Mouse (Mus musculus): ENCODE data around the gene Nans. TPM values are rescaled to one million over a fixed set of nuclear protein-coding genes. Genes with fewer than 3 reads are reported as not detected.
A peak's percentile ranks its signal among the peaks of the same experiment; 100 is the strongest.

Gene Nans
- polyA plus RNA-seq (2015; fragmentation: Nextera tagmentation; extraction: Ambion mirVana) = 65.1 and 67.7 TPM in 2 replicates

DNA sequence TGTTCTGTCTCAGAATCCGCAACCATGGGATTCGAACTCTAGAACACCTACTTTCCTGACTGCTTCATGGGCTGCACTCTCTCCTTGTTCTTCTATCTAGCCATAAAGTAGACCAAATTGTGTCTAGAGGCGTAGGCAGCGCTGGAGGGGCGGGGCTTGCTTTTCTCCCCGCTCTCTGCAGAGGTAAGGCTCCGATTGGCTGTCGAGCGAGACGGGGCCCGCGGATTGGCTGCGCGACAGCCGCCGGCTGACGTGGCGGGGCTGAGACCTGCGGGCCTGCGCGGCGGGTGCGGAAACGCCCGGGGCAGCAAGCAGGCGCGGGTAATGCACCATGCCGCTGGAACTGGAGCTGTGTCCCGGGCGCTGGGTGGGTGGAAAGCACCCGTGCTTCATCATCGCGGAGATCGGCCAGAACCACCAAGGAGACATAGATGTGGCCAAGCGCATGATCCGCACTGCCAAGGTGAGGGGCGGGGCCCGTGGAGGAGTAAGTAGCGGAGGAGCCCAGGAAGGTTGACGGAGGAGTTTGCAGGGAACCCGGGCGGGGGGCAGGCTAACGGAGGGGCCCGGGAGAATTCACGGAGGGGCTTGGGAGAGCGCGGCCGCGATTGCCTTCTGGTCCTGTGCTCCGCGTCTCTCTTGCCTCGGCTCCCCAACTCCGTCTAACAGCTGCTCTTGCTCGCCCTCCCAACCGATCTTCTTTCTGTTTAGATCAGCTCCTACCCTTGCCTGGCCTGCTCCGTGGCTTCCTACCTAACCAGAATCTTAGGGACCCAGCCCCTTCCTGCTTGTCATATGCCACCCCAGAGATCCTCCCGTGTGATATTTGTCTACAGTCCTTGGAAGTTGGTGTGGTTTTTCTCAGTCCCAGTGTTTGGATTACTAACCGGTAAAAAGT is at the start of gene Nans:
Nans (plus strand) TSS at position 221 of the 898 bp plus-strand sequence.
- peaks cover 11% of the 10 kb centered on the region for H3K36me3 ChIP-seq (ENCODE audit: control insufficient read depth, insufficient read depth, low read length)
- no peaks in the 10 kb centered on the region for H3K4me1 ChIP-seq (replicated peaks; ENCODE audit: control insufficient read depth, insufficient read depth)
- peak within 1 kb of the TSS; percentile 82 for H3K4me2 ChIP-seq (replicated peaks; ENCODE audit: low read depth)
- DNase-seq (ENCODE audit: low spot score) (peak; percentile 97), ATAC-seq (ENCODE audit: low FRiP score, low TSS enrichment) (peak; percentile 98)
- WGBS = under 1% methylated on average over 42 of the region's 58 CpGs
- H3K9ac ChIP-seq (ENCODE audit: low read length) = peak within 1 kb of the TSS; percentile 79
- H3K4me3 ChIP-seq (ENCODE audit: low read depth, low read length) = peak within 1 kb of the TSS; percentile 79
- no peaks in the 10 kb centered on the region for H3K9me3 ChIP-seq (ENCODE audit: control insufficient read depth, low read length)
- TF ChIP-seq CTCF (IDR thresholded peaks at IDR 0.05; ENCODE audit: low read depth) = no peak
- TF ChIP-seq EP300 (optimal IDR thresholded peaks at IDR 0.05) = no peak
- H3K27me3 ChIP-seq (ENCODE audit: control insufficient read depth, insufficient read depth, low read length) = no peaks in the 10 kb centered on the region
- peak within 1 kb of the TSS; percentile 82 for H3K27ac ChIP-seq (replicated peaks)

DNA sequence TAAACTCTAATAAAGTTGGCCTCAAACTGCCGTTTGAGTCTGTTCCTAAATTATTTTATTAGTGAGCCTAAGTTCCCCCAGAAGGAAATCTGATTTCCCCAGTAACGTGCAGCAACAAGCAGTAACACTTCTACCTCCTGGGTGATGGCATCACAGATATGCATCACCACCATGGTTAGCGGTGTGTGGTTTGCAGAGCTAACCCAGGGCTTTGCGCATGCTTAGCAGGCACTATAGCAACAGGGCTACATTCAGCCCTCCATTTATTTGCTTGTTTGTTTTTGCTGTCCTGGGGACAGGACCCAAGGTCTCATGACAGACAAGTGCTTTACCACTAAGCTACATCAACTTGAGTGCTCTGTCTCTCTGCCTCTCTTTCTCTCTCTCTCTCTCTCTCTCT is 46.5 kb upstream of the Nans start:
- H3K27ac ChIP-seq (replicated peaks) = no peak overlapping the region
- no peak overlapping the region for H3K9ac ChIP-seq (ENCODE audit: low read length)
- no peaks in the 10 kb centered on the region for H3K4me1 ChIP-seq (replicated peaks; ENCODE audit: control insufficient read depth, insufficient read depth)
- no peak overlapping the region for H3K4me3 ChIP-seq (ENCODE audit: low read depth, low read length)
- DNase-seq (ENCODE audit: low spot score) (no peak), ATAC-seq (ENCODE audit: low FRiP score, low TSS enrichment) (no peak)
- no peaks in the 10 kb centered on the region for H3K27me3 ChIP-seq (ENCODE audit: control insufficient read depth, insufficient read depth, low read length)
- H3K9me3 ChIP-seq (ENCODE audit: control insufficient read depth, low read length) = no peaks in the 10 kb centered on the region
- WGBS = 70% methylated on average over 4 of the region's 4 CpGs
- TF ChIP-seq EP300 (optimal IDR thresholded peaks at IDR 0.05) (no peak), CTCF (IDR thresholded peaks at IDR 0.05; ENCODE audit: low read depth) (no peak)
- no peaks in the 10 kb centered on the region for H3K36me3 ChIP-seq (ENCODE audit: control insufficient read depth, insufficient read depth, low read length)
- no peak overlapping the region for H3K4me2 ChIP-seq (replicated peaks; ENCODE audit: low read depth)

DNA sequence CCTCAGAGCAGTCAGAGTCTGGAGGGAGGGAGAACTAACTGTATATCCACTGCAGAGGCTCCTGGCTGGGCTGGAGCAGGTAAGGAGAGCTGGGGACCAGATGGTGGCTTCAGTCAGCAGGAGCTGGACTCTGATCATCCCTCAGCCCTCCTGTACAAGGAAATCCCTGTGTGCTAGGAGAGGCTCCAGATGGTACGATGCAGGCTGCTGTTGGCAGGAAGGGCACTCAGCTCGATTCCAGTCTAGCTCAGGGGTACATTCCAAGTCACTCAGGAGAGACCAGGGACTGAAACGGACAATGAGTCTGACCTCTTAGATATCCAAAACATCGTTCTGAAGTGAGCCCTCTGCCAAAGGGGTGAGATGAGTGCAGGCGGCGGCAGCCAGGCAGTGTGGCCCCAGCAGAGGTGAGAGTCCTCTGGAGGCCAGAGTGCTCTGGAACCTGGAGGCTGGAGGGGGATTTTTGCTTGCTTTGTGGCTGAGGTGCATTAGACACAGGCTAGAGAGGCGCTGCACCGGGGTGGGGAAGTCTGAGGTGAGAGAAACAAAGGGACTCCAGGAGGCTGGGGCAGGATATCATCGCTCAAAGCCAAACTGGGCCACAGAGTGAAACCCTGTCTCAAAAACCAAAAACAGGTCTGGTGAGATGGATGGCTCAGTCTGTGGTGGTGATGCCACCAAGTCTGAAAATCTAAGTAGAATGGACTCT is 43.7 kb upstream of the Nans start:
- no peak for TF ChIP-seq CTCF (IDR thresholded peaks at IDR 0.05; ENCODE audit: low read depth)
- no peak for TF ChIP-seq EP300 (optimal IDR thresholded peaks at IDR 0.05)
- no peak for ATAC-seq (ENCODE audit: low FRiP score, low TSS enrichment)
- WGBS = 41% methylated on average over 9 of the region's 9 CpGs
- Histone ChIP-seq H3K9ac (ENCODE audit: low read length) (no peak overlapping the region; the same call in 1 of the 2 replicates), H3K27me3 (ENCODE audit: control insufficient read depth, insufficient read depth, low read length) (no peaks in the 10 kb centered on the region), H3K4me3 (ENCODE audit: low read depth, low read length) (no peak overlapping the region), H3K4me2 (replicated peaks; ENCODE audit: low read depth) (no peak overlapping the region), H3K4me1 (replicated peaks; ENCODE audit: control insufficient read depth, insufficient read depth) (no peaks in the 10 kb centered on the region), H3K27ac (replicated peaks) (no peak overlapping the region), H3K9me3 (ENCODE audit: control insufficient read depth, low read length) (no peaks in the 10 kb centered on the region), H3K36me3 (ENCODE audit: control insufficient read depth, insufficient read depth, low read length) (no peaks in the 10 kb centered on the region)
- DNase-seq (ENCODE audit: low spot score) = no peak

GRCm38 (mm10) chr4:46447461-46447860 is 41.6 kb upstream of the Nans start:
- Histone ChIP-seq H3K27ac (replicated peaks) (no peak overlapping the region), H3K4me2 (replicated peaks; ENCODE audit: low read depth) (no peak overlapping the region), H3K27me3 (ENCODE audit: control insufficient read depth, insufficient read depth, low read length) (no peaks in the 10 kb centered on the region), H3K9ac (ENCODE audit: low read length) (no peak overlapping the region), H3K9me3 (ENCODE audit: control insufficient read depth, low read length) (no peaks in the 10 kb centered on the region), H3K36me3 (ENCODE audit: control insufficient read depth, insufficient read depth, low read length) (no peaks in the 10 kb centered on the region), H3K4me3 (ENCODE audit: low read depth, low read length) (no peak overlapping the region), H3K4me1 (replicated peaks; ENCODE audit: control insufficient read depth, insufficient read depth) (no peaks in the 10 kb centered on the region)
- WGBS = 50% methylated on average over 1 of the region's 1 CpGs
- DNase-seq (ENCODE audit: low spot score) (no peak), ATAC-seq (ENCODE audit: low FRiP score, low TSS enrichment) (no peak)
- no peak for TF ChIP-seq EP300 (optimal IDR thresholded peaks at IDR 0.05)
- TF ChIP-seq CTCF (IDR thresholded peaks at IDR 0.05; ENCODE audit: low read depth) = no peak

DNA sequence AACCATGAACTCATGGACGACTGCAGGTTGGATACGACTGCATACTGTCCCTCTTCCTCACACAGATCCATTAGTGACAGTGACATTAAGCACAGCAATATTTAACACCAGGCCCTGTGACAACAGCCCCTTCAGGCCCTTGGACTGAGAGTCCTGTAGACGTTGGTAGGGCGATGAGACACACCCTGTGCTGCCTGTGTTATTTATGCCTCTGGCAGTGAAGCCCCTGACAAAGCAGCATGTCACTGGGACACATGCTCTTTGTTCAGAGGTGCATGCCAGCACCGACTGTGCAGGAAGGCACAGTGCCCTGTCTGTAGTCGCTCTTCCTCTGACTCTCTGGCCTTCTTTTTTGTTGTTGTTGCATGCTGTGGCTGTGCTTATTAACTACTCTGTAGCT is 40.2 kb upstream of the Nans start:
- Histone ChIP-seq H3K4me3 (ENCODE audit: low read depth, low read length) (no peak overlapping the region), H3K36me3 (ENCODE audit: control insufficient read depth, insufficient read depth, low read length) (no peaks in the 10 kb centered on the region), H3K9ac (ENCODE audit: low read length) (no peak overlapping the region), H3K27me3 (ENCODE audit: control insufficient read depth, insufficient read depth, low read length) (no peaks in the 10 kb centered on the region), H3K4me1 (replicated peaks; ENCODE audit: control insufficient read depth, insufficient read depth) (peaks cover 5% of the 10 kb centered on the region), H3K9me3 (ENCODE audit: control insufficient read depth, low read length) (no peaks in the 10 kb centered on the region), H3K27ac (replicated peaks) (no peak overlapping the region), H3K4me2 (replicated peaks; ENCODE audit: low read depth) (no peak overlapping the region)
- TF ChIP-seq CTCF (IDR thresholded peaks at IDR 0.05; ENCODE audit: low read depth) (no peak), EP300 (optimal IDR thresholded peaks at IDR 0.05) (no peak)
- no peak for ATAC-seq (ENCODE audit: low FRiP score, low TSS enrichment)
- DNase-seq (ENCODE audit: low spot score) = no peak
- 49% methylated on average over 6 of the region's 6 CpGs for WGBS
